Mouse (Mus musculus) bone marrow macrophage, adult 2 months (primary cell): ENCODE data around the gene Cib1.

ENCODE experiments used
- CTCF ChIP-seq: IDR thresholded peaks from 2 replicates; pipeline ENCODE4 v1.5.1; 2012; ENCODE audit warnings: low read depth, mild to moderate bottlenecking, low read length, moderate library complexity
- POLR2A ChIP-seq: IDR thresholded peaks from 2 replicates; pipeline ENCODE4 v1.6.1; 2012; ENCODE audit warnings: mild to moderate bottlenecking, low read depth, low read length, borderline replicate concordance

DNA sequence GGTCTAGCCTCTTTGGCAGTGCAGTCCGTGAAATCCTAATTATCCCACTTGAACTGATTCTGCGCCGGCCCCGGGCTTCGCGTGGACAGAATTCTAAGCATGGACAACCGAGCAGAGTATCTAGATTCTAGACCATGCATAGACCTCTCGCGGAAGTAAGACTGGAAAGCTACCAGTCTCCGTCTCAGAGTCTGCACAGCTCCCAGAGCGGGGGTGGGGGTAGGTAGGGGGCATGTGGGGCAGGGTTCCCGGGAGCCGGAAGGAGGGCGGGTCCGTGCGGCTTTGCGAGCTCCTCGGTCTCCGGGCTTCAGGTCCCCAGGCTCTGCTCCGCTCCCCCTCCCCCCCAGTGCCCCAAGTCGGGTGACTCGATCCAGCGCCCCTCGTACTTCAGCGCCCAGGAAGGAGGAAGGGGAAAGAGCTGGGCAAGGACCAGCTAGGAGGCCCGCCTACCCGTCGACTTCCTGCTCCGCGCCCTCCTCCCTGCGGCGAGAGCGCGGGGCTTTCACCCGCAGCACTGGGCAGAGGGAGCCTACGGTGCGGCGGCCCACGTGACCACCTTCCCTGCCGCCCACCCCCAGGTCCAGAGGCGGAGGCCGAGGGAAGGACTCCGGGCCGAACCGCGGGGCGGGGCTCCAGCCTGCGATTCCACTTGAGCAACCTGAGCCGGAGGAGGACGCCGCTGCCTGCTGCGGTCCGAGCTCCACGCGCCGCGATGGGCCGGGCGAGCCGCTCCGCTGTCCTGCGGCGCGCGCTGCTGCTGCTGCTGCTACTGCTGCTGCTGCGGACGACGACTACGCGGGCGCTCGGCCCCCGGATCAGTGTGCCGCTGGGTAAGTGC, 34.5 kb downstream of the Cib1 start:
- TF ChIP-seq CTCF (no peak), POLR2A (no peak)
